Mouse (Mus musculus) adrenal gland, postnatal 25 days (tissue): ENCODE results near the gene BC025446. TPM values are rescaled to one million over a fixed set of nuclear protein-coding genes. Genes with fewer than 3 reads are reported as not detected.

Source experiments
- total RNA-seq: library from RNA; stranded (reverse); gene quantifications from 2 replicates; pipeline ENCODE4 v1.2.3, GENCODE M21; 2021

Gene BC025446
- total RNA-seq, 1 experiment from 2014 or later: not detected

Other genes with a start within 250 kb of the BC025446 start
- not detected in 2 replicates for gene Ly6i, start 232.9 kb upstream of the BC025446 start, total RNA-seq
- gene Ly6a, start 218.3 kb upstream of the BC025446 start, total RNA-seq: 38.3 and 38.4 TPM in 2 replicates
- 70.1 and 72.8 TPM in 2 replicates for gene Ly6c1, start 167.5 kb upstream of the BC025446 start, total RNA-seq
- 3.2 and 3.3 TPM in 2 replicates for gene Ly6c2, start 104.4 kb upstream of the BC025446 start, total RNA-seq
- gene Ly6g, start 61.1 kb upstream of the BC025446 start, total RNA-seq: not detected in 2 replicates
- gene Ly6f, start 52.0 kb downstream of the BC025446 start, total RNA-seq: not detected in 2 replicates